Mouse (Mus musculus) neural tube, embryonic 12.5 days (tissue): ENCODE data around the gene Pigk. TPM values are rescaled to one million over a fixed set of nuclear protein-coding genes. Genes with fewer than 3 reads are reported as not detected.
"Not testable (repeated sequence)": the region's sequence is repeated elsewhere in the genome, so short reads cannot be mapped to it uniquely, and the experiment has no call there.

ENCODE experiments used
- ATAC-seq: fragments of 200-750 bp; cut with Nextera tagmentation; 2 replicates; pipeline ENCODE4 v1.8.0; 2017; ENCODE audit warnings: low read depth, mild to moderate bottlenecking, moderate TSS enrichment, moderate library complexity; ENCODE audit not compliant: low FRiP score
- H3K27ac ChIP-seq: fragments of 300-500 bp; sonication (generic); 2 replicates; pipeline ENCODE4 v1.5.1; 2016
- H3K27me3 ChIP-seq: fragments of 300-500 bp; sonication (generic); replicated peaks from 2 replicates; pipeline ENCODE4 v1.6.1; 2016; ENCODE audit warnings: mild to moderate bottlenecking
- H3K36me3 ChIP-seq: fragments of 300-500 bp; sonication (generic); 2 replicates; pipeline ENCODE4 v1.6.1; 2016; ENCODE audit warnings: mild to moderate bottlenecking
- H3K4me1 ChIP-seq: fragments of 300-500 bp; sonication (generic); 2 replicates; pipeline ENCODE4 v1.6.1; 2016
- H3K4me2 ChIP-seq: fragments of 300-500 bp; sonication (generic); replicated peaks from 2 replicates; pipeline ENCODE4 v1.6.1; 2016; ENCODE audit warnings: mild to moderate bottlenecking
- H3K4me3 ChIP-seq: fragments of 300-500 bp; sonication (generic); 2 replicates; pipeline ENCODE4 v1.5.1; 2016
- H3K9ac ChIP-seq: fragments of 300-500 bp; sonication (generic); 2 replicates; pipeline ENCODE4 v1.6.1; 2016; ENCODE audit warnings: mild to moderate bottlenecking
- H3K9me3 ChIP-seq: fragments of 300-500 bp; sonication (generic); 2 replicates; pipeline ENCODE4 v1.6.1; 2016; ENCODE audit warnings: mild to moderate bottlenecking
- WGBS: fragments of 180-500 bp; shearing (Covaris S2); methylation state at CpG from one replicate; pipeline ENCODE4 v1.1.7; 2016; 5-methylcytosine and 5-hydroxymethylcytosine counted together
- polyA plus RNA-seq: library from polyadenylated mRNA; unstranded; fragments of >200 nt; fragmentation: Nextera tagmentation; extraction: Ambion mirVana; gene quantifications from 2 replicates; pipeline ENCODE4 v1.2.1, GENCODE M21; 2016

The Pigk gene
- polyA plus RNA-seq, 1 experiment from 2014 or later = 45.9 TPM

GRCm38 (mm10) chr3:152701536-152701935 is 12.4 kb upstream of the Pigk start:
- not testable (repeated sequence) for H3K9ac ChIP-seq, H3K4me2 ChIP-seq, H3K9me3 ChIP-seq, H3K4me1 ChIP-seq, H3K4me3 ChIP-seq, ATAC-seq, H3K27me3 ChIP-seq, H3K27ac ChIP-seq, H3K36me3 ChIP-seq
- WGBS = 92% methylated on average over 8 of the region's 8 CpGs

DNA sequence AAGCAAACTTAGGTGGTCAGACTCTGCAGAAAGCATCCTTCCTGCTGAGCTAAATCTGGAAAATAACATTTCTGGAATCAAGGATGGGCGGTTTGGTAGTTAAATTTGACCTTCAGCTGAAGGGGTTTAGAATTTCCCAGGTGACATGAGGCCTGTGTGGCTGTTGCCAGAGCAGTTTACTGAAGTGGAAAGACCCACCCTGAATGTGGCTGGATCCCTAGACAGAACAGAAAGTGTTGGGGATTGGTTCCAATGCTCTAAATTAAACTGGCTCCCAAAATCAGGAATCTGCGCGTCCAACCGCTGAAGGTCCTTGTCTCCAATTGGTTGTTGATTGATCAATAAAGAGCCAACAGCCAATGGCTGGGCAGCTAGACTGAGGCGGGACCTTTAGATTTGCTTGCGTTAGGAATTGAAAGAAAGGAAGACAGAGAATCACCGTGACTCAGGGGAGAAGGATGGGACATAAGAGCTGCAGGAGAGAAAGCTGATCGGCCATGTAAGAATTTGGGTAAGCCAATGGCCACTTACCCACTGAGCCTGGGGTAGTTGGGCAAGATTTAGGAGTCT is 11.5 kb upstream of the Pigk start:
- peak; percentile 25; the same call in 1 of the 2 replicates for ATAC-seq
- no peaks in the 10 kb centered on the region for H3K9me3 ChIP-seq
- H3K4me3 ChIP-seq = no peak overlapping the region
- no peaks in the 10 kb centered on the region for H3K4me1 ChIP-seq
- H3K27ac ChIP-seq = no peak overlapping the region
- no peaks in the 10 kb centered on the region for H3K36me3 ChIP-seq
- peak overlapping the region; percentile 28; the same call in 1 of the 2 replicates for H3K4me2 ChIP-seq
- no peaks in the 10 kb centered on the region for H3K27me3 ChIP-seq
- no peak overlapping the region for H3K9ac ChIP-seq
- 49% methylated on average over 8 of the region's 8 CpGs for WGBS

DNA sequence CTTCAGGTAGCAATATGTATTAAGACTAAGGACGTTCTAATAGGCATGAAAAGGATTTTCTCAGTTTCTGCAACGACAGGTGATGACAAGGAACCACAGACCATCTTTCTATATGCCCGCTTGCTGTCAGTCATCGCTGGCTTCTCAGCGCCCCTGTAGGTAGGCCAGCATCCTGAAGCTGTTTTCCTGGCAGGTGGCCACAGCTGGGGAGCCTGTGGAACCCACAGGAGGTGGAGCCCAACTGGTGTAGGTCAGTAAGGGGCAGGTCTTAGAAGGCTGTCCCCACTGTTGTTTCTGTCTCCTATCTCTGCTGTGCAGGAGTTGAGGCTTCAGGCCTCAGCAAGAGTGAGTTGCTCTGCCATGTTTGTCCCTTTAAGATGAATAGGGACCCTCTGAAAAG is 8.1 kb upstream of the Pigk start:
- no peaks in the 10 kb centered on the region for H3K4me1 ChIP-seq
- no peaks in the 10 kb centered on the region for H3K36me3 ChIP-seq
- WGBS = 78% methylated on average over 5 of the region's 5 CpGs
- no peaks in the 10 kb centered on the region for H3K9me3 ChIP-seq
- H3K27ac ChIP-seq = no peak overlapping the region
- H3K4me3 ChIP-seq = no peak overlapping the region
- H3K9ac ChIP-seq = no peak overlapping the region
- H3K27me3 ChIP-seq = no peaks in the 10 kb centered on the region
- no peak overlapping the region for H3K4me2 ChIP-seq
- ATAC-seq = no peak

GRCm38 (mm10) chr3:152706901-152707300 is 7.0 kb upstream of the Pigk start:
- Histone ChIP-seq H3K27me3 (no peaks in the 10 kb centered on the region), H3K4me1 (no peaks in the 10 kb centered on the region), H3K9me3 (no peaks in the 10 kb centered on the region), H3K27ac (no peak overlapping the region), H3K4me2 (no peak overlapping the region), H3K36me3 (no peaks in the 10 kb centered on the region), H3K9ac (no peak overlapping the region), H3K4me3 (no peak overlapping the region)
- no peak for ATAC-seq
- 82% methylated on average over 2 of the region's 2 CpGs for WGBS

DNA sequence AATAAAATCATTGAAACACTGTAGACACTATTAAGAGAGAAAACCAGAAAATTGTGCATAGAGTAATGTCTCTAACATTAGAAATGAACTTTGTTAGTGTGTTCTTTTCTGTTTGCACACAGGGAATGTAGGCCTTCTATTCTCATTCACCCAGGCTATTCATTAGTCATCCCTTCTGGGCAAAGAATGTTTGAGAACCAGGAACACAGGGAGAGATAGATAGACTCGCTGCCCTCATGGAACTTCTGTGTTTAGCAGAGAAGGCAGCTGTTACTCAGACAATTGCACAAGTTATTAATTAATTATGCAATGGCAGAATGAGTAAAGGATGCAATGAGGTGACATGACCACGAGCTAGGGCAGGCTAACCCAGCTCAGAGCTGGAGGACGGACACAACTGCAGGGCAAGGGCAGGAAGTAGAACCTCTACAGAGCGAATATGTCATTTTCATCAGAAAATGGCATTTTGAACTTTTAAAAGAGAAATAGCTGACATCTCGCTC is 6.5 kb upstream of the Pigk start:
- H3K9ac ChIP-seq = no peak overlapping the region

GRCm38 (mm10) chr3:152709936-152710335 is 4.0 kb upstream of the Pigk start:
- whole genome bisulfite sequencing = 95% methylated on average over 3 of the region's 3 CpGs
- ATAC-seq = no peak
- no peak overlapping the region for H3K4me2 ChIP-seq
- H3K9ac ChIP-seq = no peak overlapping the region
- no peak overlapping the region for H3K27ac ChIP-seq
- peaks cover 7% of the 10 kb centered on the region for H3K4me1 ChIP-seq
- no peaks in the 10 kb centered on the region for H3K27me3 ChIP-seq
- no peak overlapping the region for H3K4me3 ChIP-seq
- no peaks in the 10 kb centered on the region for H3K9me3 ChIP-seq
- no peaks in the 10 kb centered on the region for H3K36me3 ChIP-seq

More for the DNA sequence above, 6.5 kb upstream of the Pigk start:
- no peak for ATAC-seq
- H3K9me3 ChIP-seq = no peaks in the 10 kb centered on the region
- no peak overlapping the region for H3K4me3 ChIP-seq
- no peaks in the 10 kb centered on the region for H3K27me3 ChIP-seq
- no peak overlapping the region for H3K4me2 ChIP-seq
- H3K27ac ChIP-seq = no peak overlapping the region
- 84% methylated on average over 5 of the region's 5 CpGs for WGBS
- H3K4me1 ChIP-seq = no peaks in the 10 kb centered on the region
- no peaks in the 10 kb centered on the region for H3K36me3 ChIP-seq

- H3K27me3 ChIP-seq = no peaks in the 10 kb centered on the region
- no peak overlapping the region for H3K4me2 ChIP-seq
- H3K4me1 ChIP-seq = peaks cover 13% of the 10 kb centered on the region
- no peak overlapping the region for H3K9ac ChIP-seq
- H3K4me3 ChIP-seq = no peak overlapping the region
- ATAC-seq = no peak
- no peak overlapping the region for H3K27ac ChIP-seq
- no peaks in the 10 kb centered on the region for H3K36me3 ChIP-seq
- H3K9me3 ChIP-seq = no peaks in the 10 kb centered on the region
- 73% methylated on average over 4 of the region's 4 CpGs for WGBS
Measured at GRCm38 (mm10) chr3:152712957-152713356, 943 bp upstream of the Pigk start.

DNA sequence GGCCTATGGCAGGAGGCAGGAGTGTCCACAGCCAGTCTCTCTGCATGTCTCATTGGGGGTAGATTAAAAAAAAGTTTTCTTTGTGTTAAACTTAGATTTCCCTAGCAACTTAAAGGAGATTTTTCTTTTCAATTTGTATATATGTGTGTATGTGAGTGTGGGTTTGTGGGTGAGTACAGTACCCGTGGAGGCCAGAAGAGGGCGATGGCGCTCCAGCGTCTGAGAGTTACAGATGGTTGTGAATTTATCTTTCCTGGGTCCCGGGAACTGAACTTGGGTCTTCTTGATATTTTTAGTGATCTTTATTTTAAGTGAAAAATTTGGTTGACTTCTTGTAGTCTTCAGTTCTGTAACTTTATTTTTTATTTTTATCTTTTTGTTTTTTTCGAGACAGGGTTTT is 7.4 kb downstream of the Pigk start:
- H3K36me3 ChIP-seq = peaks cover 12% of the 10 kb centered on the region
- H3K27ac ChIP-seq = no peak overlapping the region
- no peak overlapping the region for H3K4me3 ChIP-seq
- H3K27me3 ChIP-seq = no peaks in the 10 kb centered on the region
- H3K4me1 ChIP-seq = no peaks in the 10 kb centered on the region
- H3K4me2 ChIP-seq = no peak overlapping the region
- WGBS = 87% methylated on average over 6 of the region's 6 CpGs
- no peak for ATAC-seq
- H3K9me3 ChIP-seq = no peaks in the 10 kb centered on the region
- no peak overlapping the region for H3K9ac ChIP-seq

DNA sequence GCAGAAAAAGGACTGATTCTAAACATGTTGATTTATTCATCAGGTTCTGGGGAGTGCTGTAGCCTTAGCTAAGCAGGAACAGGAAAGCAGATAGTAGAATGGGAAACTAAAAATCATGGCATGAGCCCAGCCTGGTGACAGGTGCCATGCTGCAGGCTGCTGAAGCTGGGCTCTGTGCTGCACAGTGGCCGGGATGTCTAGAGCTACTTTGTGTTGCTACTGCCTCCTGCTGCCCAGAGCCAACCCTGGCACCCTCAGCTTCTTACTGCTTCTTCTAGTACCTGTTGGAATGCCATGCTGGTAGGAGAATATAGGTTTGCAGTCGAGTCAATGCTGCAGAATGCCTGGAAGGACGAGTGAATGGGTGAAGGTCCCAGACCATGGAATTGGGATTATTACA is 8.9 kb downstream of the Pigk start:
- no peak for ATAC-seq
- H3K9me3 ChIP-seq = no peaks in the 10 kb centered on the region
- H3K27ac ChIP-seq = no peak overlapping the region
- H3K9ac ChIP-seq = no peak overlapping the region
- 63% methylated on average over 3 of the region's 3 CpGs for WGBS
- H3K4me1 ChIP-seq = no peaks in the 10 kb centered on the region
- H3K4me2 ChIP-seq = no peak overlapping the region
- H3K27me3 ChIP-seq = no peaks in the 10 kb centered on the region
- peaks cover 12% of the 10 kb centered on the region for H3K36me3 ChIP-seq
- H3K4me3 ChIP-seq = no peak overlapping the region

- whole genome bisulfite sequencing = 90% methylated on average over 9 of the region's 9 CpGs
- Histone ChIP-seq H3K4me1 (no peaks in the 10 kb centered on the region), H3K4me2 (no peak overlapping the region), H3K9me3 (no peaks in the 10 kb centered on the region), H3K36me3 (peaks cover 12% of the 10 kb centered on the region), H3K27ac (no peak overlapping the region), H3K27me3 (no peaks in the 10 kb centered on the region), H3K9ac (no peak overlapping the region), H3K4me3 (no peak overlapping the region)
- no peak for ATAC-seq
Measured at GRCm38 (mm10) chr3:152724446-152724845, 10.5 kb downstream of the Pigk start.

- no peak for ATAC-seq
- H3K4me1 ChIP-seq = no peaks in the 10 kb centered on the region
- no peak overlapping the region for H3K4me2 ChIP-seq
- 67% methylated on average over 6 of the region's 6 CpGs for WGBS
- H3K27me3 ChIP-seq = no peaks in the 10 kb centered on the region
- H3K36me3 ChIP-seq = peaks cover 7% of the 10 kb centered on the region; the same call in 1 of the 2 replicates
- no peak overlapping the region for H3K27ac ChIP-seq
- no peak overlapping the region for H3K4me3 ChIP-seq
- H3K9ac ChIP-seq = no peak overlapping the region
- H3K9me3 ChIP-seq = no peaks in the 10 kb centered on the region
Measured at GRCm38 (mm10) chr3:152728238-152728637, 14.3 kb downstream of the Pigk start.

DNA sequence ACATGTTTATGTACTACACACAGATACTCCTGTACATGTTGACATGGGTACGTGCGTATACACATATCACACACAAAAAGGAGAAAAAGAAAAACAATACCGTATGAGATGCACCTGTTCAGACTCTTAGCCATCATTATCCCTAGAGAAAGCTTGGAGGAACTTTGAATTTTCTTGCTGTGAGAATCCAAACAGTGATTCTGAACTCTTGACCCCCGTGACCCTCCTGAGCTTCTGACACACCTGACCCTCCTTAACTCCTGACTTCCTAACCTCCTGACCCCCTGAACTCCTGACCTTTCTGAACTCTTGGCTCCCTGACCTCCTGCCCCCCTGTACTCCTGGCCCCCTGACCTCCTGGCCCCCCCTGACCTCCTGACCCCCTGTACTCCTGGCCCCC is 19.1 kb downstream of the Pigk start:
- 96% methylated on average over 4 of the region's 4 CpGs for WGBS
- no peak overlapping the region for H3K4me3 ChIP-seq
- no peaks in the 10 kb centered on the region for H3K4me1 ChIP-seq
- H3K9ac ChIP-seq = no peak overlapping the region
- H3K27ac ChIP-seq = no peak overlapping the region
- no peaks in the 10 kb centered on the region for H3K36me3 ChIP-seq
- H3K27me3 ChIP-seq = no peaks in the 10 kb centered on the region
- no peak overlapping the region for H3K4me2 ChIP-seq
- no peaks in the 10 kb centered on the region for H3K9me3 ChIP-seq
- no peak for ATAC-seq

- no peaks in the 10 kb centered on the region for H3K9me3 ChIP-seq
- ATAC-seq = no peak
- H3K4me3 ChIP-seq = no peak overlapping the region
- H3K4me1 ChIP-seq = no peaks in the 10 kb centered on the region
- no peak overlapping the region for H3K27ac ChIP-seq
- no peak overlapping the region for H3K4me2 ChIP-seq
- no peak overlapping the region for H3K9ac ChIP-seq
- H3K27me3 ChIP-seq = no peaks in the 10 kb centered on the region
- no peaks in the 10 kb centered on the region for H3K36me3 ChIP-seq
Measured at GRCm38 (mm10) chr3:152733513-152733912, 19.6 kb downstream of the Pigk start.
